Mouse (Mus musculus) inflammation-experienced regulatory T-cells, adult 6 months (primary cell): ENCODE results near the gene Ppp1r27. TPM values are rescaled to one million over a fixed set of nuclear protein-coding genes. Genes with fewer than 3 reads are reported as not detected.
"Not testable (repeated sequence)": the region's sequence is repeated elsewhere in the genome, so short reads cannot be mapped to it uniquely, and the experiment has no call there.

Source experiments
- ATAC-seq: one replicate; pipeline ENCODE4 v1.8.0; 2017
- polyA plus RNA-seq, 3 experiments: library from polyadenylated mRNA; unstranded; fragments of 100-300 nt; shearing (Covaris generic); gene quantifications; one replicate each; pipeline ENCODE4 v1.2.1; 2017

Gene Ppp1r27
- polyA plus RNA-seq, 3 experiments from 2014 or later: not detected

DNA sequence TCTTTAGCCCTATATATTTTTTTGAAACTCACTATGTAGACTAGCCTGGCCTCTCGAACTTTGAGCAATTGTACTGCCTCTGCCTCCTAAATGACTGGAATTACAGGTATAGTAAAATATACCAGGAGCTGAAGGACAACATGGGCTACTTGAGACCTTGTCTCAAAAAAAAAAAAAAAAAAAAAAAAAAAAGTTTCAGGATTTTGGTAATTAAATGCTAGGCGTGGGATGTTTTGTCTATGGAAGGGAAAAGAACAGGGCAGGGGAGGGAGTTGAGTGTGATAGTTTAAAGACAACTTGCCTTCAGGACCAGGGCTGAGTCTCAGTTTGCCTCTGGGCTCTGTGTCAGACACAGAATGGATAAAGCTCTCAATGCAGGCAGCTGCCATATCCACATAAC, 24.1 kb upstream of the Ppp1r27 start:
- ATAC-seq: no peak

DNA sequence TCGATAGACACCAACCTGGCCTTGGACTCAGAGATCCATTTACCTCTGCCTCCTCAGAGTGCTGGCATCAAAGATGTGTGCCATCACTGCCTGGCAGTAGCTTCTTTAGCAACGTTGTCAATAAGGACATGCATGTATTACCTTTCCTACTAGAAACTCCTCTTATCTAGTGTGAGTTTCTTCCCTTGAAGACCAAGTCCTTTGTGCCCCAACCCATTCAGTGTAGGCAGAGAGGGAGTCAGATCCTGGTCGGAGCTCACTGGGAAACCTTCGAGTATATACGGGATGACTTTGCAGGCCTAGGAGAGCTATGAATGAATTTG, 23.3 kb upstream of the Ppp1r27 start:
- ATAC-seq: no peak

DNA sequence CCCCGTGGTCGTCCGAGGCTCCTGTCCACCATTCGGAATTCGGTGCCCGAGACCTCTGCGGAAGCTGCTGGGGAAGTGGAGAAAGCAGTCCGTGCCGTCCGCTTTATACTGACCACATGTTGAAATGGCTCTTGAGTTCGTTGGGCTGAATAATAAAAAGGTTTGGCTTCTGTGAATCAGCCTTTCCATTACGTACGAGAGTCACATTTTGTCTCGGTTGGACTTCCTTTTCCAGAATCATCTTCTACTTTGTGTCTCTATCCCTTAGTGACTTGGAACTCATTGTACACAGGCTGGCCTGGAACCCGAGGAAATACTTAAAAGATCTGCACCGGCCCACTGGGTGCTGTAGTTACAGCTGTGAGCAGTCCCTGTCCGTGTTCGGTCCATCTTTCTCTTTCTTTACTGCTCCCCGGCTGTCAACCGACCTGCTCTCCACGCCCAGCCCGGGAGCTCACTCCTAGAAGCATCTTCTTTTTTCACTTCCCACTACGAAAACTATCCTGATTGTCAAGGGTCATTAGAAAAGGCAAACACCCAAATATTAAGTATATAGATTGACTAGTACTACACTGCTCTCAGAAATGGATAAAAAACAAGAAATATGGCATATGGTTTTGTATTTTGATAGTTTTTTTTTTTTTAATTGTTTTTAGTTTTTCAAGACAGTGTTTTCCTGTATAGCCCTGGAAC, 22.8 kb upstream of the Ppp1r27 start:
- ATAC-seq: peak; percentile 37

DNA sequence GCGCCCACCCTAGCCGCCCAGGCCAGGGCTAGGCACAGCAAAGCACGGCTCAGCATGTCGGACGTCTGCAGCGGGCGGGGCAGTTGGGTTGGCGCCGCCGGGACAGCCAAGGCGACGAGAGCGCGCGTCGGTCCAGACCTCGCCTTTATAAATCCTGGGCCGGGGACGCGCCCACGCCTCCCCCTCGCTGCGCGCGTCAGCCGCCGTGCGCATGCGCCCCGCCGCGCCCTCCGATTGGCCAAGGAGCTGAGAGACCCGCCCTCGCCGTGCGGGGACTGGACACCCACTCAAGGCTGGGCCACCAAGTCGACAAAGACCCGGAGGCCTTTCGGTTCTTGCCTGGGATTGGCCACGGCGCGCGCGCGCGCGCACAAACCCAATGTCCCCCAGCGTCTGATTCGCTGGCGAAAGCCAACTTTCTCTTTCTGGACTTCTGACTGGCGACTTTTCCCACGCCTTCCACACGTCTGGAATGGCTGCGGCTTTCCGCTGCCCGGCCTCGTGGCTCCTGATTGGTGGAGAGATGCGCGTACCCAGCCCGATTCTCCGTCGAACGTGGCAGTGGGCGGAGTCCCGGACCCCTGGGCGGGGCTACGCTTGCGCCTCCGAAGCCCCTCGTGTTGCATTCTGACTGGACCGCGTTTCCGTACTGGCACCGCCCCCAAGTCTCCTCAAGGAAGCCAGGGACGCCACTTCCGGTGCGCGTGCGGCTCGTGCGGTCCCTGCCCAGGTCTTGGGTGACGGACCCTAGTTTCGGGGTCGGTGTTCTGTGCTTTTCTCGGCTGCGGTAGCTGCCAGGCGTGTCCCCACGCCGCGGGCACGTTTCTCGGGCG, 22.0 kb upstream of the Ppp1r27 start, which contains the start of gene P4hb:
TSS of gene P4hb (minus strand) at position 502 of the 833 bp plus-strand sequence.
- peak; percentile 83 for ATAC-seq

DNA sequence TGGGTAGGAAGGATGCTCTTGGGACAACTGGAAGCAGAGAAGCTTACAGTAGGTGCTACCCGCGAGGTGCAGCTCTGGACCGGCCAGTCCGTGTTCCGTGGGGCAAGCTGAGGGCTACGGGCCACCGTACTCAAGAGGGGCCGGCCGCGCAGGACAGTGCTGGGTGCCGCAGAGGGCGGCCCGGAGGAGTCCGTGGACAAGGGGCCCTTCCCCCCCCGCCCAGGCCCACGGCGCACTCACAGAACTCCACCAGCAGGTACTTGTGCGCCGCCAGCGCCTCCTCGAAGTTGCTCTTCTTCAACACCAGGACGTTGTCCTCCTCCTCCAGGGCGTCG, 21.5 kb upstream of the Ppp1r27 start:
- ATAC-seq: peak; percentile 5

DNA sequence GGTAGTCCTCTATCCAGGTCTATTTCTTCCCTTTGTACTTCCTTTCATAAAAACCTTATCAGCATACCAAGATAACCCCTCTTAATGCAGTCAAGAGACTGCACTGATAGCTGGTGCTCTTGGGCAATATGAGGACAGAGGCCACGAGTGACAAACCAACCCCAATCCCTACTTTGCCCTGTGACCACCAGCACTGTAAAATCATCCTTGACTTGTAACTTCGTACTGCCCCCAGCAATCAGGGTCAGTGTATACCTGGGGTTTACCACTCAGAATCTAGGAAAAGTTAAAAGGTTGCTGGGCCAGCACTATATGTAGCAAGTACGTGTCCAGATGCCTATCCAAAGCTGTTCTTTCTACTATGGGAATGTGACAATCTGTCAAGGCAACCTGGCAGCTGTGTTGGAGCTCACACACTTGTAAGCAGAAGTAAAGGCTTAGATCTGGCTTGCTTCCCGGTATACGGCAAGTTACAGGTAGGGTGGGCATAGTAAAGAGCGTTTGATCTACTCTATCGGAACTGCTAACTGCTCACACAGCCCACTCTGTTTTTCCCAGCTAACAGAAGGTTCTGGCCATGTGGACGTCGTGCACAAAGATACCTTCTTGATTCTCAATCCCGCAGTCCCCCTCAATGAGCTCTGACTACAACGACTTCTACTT, 21.0 kb upstream of the Ppp1r27 start:
- no peak for ATAC-seq

DNA sequence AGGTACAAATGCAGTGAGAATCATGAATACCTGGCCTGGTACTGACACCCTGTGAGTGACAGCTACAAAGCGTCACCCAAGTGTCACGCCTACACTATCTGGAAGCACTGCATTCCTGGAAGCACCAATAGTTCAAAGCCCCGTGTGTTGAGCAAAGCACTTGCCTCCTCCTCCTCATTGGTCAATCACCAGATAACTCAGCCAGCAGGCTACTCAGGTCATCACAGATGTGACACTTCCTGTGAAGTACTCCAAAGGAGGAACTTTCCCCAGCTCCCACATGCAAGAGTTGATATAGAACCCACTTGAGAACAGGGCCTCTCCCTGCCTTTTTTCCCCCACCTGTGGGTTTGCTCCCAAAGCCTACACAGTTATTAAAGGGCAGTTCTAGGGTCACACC, 20.2 kb upstream of the Ppp1r27 start:
- ATAC-seq: no peak

DNA sequence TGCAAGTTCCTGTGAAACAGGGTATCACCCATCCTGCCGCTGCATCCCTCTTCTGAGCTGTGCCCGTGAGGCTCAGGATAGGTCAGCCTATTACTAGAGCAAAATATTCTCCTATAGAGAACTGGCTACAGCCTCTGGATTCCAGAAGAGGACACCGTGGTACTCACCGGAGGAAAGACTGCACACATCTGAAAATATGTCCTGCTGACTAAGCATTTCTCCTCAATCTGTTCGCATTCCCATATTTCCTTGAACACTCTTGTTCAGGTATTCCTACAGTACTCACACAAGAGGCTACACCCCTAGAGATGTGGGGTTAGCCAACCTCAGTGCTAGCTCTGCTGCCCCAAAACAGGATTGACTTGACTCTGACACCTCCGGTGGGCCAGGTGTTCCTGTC, 17.4 kb upstream of the Ppp1r27 start:
- no peak for ATAC-seq

DNA sequence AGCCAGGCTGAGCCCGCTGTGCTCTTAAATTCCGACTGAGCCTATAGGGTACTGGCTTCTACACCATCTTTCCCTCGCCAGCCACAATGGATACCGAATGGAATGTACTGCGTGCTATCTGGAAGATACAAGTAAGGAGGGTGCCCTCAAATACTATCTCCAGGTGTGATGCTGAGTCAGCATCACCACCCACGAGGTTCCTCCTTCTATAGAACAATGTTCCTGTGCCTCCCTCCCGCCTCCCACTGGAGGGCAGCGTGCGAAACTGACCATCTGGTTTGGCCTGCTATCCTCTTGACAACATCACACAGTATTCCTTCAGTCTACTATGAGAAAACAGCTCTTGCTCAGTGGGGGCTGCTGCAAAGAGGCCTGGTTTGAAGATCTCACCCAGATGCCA, 14.2 kb upstream of the Ppp1r27 start:
- ATAC-seq: no peak

DNA sequence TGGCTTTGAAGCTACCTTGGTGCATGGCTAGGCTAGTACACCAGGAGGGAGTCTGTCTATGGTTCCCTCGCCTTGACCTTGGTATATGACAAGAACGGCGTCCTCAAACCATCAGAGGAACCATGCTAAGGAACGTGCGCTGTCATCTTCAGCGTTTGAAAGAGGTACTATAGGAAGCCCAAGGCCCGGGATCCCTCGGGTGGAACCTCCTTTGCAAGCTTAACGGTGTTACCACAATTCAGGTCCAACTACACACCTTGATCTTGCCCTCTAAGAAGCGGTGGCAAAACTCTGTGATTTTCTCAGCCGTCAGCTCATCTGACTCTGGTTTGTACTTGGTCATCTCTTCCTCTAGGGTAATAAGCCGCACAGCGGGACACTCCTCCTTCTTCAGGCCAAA, 12.0 kb upstream of the Ppp1r27 start:
- ATAC-seq: no peak

DNA sequence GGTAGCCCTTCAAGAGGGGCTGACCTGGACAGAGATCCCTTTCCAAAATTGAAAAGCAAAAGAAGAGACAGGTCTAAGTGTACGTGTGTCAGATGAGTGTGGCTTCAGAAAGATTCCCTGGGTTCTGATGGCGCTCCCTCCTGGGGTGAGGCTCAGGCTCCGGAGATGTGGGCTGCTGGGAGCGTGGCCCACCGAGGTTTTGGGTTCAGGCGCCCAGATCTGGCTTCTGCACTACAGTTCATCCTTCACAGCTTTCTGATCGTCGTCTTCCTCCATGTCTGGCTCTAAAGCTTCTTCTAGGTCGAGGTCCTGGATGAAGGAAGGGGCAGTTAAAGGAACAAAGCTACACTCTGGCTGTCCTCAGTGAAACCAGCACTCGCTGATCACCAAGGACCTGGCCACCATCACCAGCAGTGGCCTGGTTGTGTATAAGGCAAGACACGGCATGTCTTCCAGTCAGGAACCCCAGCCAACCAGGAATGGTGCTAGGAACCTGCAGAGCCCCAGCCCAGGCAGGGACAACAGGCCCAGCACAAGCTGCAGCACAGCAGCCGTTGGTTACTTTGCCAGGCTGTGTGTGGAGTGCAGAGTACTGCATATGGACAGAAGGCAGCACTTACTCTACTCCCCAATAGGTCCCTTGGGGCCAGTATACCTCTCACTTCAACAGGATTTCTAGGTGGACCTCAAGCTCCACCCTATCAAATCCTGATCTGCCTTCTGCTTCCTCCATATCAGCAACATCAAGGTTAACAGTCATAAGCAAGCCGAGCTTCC, 10.2 kb upstream of the Ppp1r27 start:
- no peak for ATAC-seq

DNA sequence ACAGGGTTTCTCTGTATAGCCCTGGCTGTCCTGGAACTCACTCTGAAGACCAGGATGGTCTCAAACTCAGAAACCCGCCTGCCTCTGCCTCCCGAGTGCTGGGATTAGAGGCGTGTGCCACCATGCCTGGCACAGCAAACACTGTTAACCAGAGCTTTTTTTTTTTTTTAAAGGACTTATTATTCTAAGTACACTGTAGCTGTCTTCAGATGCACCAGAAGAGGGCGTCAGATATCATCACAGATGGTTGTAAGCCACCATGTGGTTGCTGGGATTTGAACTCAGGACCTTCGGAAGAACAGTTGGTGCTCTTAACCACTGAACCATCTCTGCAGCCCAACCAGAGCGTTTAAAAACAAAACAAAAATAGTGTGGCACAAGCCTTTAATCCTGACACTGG, 7.9 kb upstream of the Ppp1r27 start:
- ATAC-seq: not testable (repeated sequence)

DNA sequence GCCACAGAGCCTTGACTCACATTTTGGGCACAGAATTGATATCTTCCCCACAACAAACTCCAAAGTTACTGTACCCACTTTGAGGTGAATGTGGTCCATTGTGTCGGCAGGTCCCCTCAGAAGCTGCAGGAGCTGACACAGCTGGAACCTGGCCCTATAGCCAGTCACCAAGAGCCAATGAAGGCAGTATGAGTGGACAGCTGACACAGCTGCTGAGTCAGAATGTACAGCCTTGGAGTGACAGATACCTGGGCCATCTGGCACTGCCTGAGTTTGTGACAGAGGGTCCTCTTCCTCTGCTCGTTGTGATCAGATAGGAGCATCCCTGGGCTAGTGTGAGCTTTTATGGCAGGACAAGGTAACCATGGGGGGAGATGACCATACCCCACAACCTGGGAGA, 4.3 kb upstream of the Ppp1r27 start:
- no peak for ATAC-seq

DNA sequence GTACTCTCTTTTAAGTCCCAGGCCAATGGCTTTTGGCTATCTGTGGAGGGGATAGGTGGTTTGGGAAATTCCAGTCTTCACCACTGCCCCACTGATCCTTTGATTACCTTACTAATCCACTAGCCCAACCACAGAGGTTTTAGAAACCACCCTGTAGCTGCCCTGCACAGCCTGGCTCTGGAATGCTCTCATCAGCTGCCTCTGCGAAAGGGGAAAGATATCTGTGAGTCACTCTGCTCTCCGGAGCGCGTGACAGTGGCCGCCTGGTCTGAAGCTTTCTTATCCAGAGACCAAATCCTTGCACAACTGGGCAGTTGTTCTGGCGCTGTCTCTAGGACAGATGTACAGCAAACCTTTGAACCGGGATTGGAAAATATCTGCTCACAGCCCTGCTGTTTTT, 3.9 kb upstream of the Ppp1r27 start:
- ATAC-seq: no peak

DNA sequence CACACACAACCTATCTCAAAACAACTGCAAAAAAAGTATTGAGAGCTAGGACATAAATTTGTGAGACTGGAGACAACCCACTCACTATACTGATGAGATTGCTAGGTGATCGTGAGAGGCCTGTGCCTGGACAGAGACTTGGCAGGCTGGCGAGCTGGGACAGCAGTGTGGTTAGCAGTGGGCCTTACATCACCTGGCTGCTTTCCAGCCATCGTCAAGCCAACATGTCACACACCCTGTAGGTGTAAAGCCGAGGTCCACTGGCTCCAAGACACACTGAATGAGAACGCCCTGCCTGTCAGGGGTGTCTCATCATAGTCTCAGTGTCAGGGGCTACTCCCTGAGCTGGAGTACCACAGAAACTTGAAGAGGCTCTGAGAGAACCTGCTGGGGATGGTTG, 1.8 kb upstream of the Ppp1r27 start:
- ATAC-seq: no peak

DNA sequence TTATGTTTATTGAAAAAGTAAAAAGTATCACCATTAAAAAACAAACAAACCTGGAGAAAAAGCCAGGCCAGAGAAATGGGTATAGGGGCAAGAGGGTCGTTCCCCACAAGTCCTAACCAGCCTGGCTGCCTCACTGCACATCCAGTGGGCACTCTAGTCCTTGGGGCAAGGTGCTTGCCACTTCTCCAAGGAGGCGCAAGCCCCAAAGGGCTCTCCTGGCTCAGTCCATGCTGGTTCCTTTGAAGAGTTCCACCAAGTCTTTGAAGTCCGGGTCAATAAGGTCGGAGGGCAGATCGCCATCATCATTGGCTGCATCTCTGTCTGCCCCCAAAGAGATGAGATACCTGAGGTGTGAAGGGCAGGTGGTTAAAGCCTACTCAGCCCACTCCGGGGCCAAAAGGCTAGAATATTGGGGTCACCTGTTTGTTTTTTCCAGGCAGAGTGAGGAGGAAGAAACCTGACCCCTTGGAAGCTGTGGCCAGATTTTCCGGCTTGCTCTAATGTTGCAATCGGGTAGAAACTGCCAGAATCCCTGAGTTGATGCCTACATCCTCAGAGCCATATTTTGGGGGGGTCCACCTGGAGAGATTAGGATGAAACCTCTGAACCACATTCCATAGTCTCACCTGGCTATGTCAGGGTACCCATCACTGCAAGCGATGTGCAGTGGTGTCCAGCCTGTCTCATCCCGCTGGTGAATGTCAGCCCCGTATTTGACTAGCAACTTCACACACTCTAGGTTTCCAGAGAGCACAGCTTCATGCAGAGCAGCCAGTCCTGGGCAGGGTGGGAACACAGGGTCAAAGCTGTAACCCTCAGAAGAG, 734 bp downstream of the Ppp1r27 start:
- ATAC-seq: no peak

DNA sequence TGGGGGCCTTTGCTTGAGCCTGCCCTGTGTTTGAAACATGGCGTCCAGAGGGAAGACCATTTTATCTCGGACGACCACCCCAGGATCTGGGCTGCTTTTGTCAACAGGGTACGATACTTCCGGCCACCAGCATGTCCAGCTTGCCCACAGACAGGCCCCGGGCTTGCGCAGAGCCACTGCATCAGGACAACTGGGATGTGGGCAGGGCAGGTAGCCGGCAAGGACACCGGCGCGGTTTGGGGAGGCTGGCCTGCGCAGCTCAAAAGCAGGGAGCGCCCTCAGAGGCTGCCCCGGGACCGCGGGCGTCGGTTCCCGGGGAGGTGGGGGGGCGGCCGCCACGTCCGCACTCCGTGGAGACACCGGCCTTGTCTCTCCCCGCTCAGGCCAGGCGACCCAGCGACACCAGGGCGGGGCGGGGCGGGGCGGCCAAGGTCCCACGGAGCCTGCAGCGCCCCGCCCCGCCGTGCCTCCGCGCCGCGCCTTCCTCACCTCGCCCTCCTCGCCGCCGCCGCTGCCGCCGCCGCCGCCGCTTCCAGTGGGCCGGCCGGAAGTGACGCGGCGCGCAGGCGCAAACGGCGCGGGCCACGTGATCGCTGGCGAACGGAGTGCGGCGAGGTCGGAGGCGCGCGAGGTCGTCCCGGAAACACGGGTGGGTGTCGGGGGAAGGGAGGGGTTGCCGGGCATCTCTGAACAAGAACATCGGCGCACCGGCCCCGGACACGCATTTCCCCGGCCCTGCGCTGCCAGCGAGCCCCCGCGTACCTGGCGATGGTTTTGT, 1.6 kb downstream of the Ppp1r27 start, which contains the start of gene Mcrip1:
TSS of gene Mcrip1 (minus strand) at position 560 of the 778 bp plus-strand sequence.
- ATAC-seq: peak; percentile 78

DNA sequence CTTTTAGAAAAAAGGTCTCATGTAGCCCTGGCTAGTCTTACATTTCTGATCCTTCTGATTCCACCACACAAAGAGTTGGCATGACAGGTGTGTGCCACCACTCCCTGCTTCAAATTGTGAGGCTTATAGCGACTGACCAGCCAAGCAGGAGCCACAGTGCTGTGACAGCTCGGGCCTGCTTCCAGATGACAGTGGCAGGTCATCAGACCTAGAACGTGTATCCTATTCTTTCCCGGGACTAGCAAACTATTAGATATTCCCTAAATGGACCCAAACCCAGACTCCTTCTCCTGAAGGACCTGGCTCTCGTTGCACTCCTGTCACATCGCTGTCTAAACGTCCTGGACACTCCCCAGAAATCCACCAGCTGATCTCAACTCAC, 2.2 kb downstream of the Ppp1r27 start:
- no peak for ATAC-seq

DNA sequence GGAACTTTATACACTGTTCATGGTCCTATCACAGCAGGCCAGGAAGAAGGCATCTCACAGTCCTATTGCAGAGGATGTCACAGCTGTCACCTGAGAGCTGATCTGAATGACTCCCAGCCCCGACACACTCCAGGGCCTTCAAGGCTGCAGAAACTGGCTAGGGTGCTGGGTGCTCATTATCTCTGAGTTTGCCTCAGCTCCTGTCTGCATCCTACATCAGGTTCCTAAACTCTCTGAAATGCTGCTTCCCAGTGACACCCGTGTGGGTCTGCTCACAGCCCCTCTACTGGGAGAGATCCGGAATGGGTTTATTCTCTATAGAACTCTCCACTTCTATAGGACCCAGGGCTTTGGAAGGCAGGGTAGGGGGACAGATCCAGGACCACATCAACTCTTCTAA, 2.7 kb downstream of the Ppp1r27 start:
- no peak for ATAC-seq

DNA sequence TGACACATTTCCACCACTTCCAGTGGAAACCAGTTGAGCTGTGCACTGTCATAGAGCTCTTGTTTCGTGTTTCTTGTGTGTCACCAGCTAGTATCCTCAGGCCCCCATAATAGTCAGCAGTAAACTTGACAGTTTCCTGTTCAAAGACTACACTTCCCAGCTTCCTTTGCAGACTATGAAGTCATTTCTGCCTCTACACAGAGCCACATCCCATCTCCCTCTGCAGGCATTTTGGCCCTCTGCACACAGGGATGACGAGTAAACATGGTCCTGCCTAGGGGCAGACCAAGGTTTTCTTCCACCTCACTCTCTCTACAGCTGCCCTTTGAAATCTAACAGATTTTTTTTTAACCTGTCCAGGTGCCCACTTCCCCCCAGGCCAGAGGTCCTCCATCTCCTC, 3.5 kb downstream of the Ppp1r27 start:
- ATAC-seq: peak; percentile 58

DNA sequence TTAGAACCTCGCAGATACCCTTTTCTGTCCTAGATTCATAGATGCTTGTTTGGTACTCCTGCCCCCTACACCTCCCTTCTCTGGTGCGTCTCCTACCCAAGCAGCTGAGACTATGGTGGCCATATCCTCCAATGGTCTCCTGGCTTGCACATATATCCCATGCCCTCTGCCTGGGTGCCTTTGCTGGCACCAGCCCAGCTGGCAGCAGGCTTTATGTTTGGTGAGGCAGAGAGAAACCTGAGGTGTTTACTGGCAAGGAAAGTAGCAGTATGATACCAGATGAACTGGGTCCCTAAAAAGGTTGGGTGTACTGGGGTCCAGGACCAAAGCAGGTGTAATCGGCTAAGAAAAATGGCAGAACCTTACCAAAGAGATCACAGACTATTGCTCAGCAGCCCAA, 5.0 kb downstream of the Ppp1r27 start:
- no peak for ATAC-seq
